Mouse (Mus musculus) heart, postnatal 4 days (tissue): ENCODE data around the gene Ugt1a8. TPM values are rescaled to one million over a fixed set of nuclear protein-coding genes. Genes with fewer than 3 reads are reported as not detected.
A peak's percentile ranks its signal among the peaks of the same experiment; 100 is the strongest.
"Not testable (repeated sequence)": the region's sequence is repeated elsewhere in the genome, so short reads cannot be mapped to it uniquely, and the experiment has no call there.

Experiments used
- DNase-seq: peaks from one replicate; pipeline ENCODE4 v3.0.0; 2021
- total RNA-seq, 2 experiments: library from RNA; stranded (reverse); gene quantifications; 2 replicates each; pipeline ENCODE4 v1.2.3; 2021

Ugt1a8 gene
- total RNA-seq = not detected

- DNase-seq = no peak
Observed at GRCm38 (mm10) chr1:88087513-88087912, at the start of gene Ugt1a8. Gene Ugt1a8, plus strand, starts transcription at chr1:88087813.

- DNase-seq = not testable (repeated sequence)
Observed at GRCm38 (mm10) chr1:88043044-88043443, 44.6 kb upstream of the Ugt1a8 start.

GRCm38 (mm10) chr1:88044832-88045437, 42.7 kb upstream of the Ugt1a8 start:
- not testable (repeated sequence) for DNase-seq

GRCm38 (mm10) chr1:88047408-88047807, 40.2 kb upstream of the Ugt1a8 start:
- not testable (repeated sequence) for DNase-seq

- DNase-seq = no peak
Observed at GRCm38 (mm10) chr1:88055088-88055487, 32.5 kb upstream of the Ugt1a8 start, which contains the start of gene Ugt1a10. Gene Ugt1a10, plus strand, starts transcription at chr1:88055388.

DNA sequence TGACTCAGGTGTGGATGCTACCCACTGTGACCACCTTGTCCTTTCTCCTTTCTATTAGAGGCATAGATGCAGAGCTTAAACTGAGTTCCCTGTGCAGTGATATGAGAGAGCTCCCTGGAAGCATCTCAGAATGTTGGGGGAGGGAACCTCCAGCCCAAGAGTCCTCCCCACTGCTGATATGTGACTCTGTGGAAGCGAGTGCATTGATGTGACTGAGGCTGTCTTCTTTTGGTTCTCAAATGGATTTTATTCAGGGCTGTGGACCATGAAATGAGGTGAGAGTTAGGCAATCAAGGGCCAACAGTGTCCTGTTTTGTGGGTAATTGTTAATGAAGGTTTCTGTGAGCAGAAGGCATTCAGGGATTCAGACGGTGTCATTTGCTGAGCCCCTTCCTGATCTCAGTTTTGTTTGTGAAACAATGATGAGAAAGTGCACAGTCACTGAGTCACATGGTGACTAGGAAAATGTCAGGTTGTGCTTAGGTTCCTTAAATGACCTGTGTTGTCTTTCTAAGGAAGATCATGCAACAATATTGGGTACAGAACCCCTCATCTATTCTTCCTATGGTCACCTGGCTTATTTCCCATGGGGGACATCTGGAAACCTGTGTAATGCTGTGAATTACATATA, 21.0 kb upstream of the Ugt1a8 start:
- not testable (repeated sequence) for DNase-seq

GRCm38 (mm10) chr1:88070495-88070894, 17.1 kb upstream of the Ugt1a8 start, which contains the start of gene Ugt1a9:
Gene Ugt1a9, plus strand, starts transcription at chr1:88070800.
- no peak for DNase-seq

- no peak for DNase-seq
Observed at GRCm38 (mm10) chr1:88070902-88071301, 16.7 kb upstream of the Ugt1a8 start.

- DNase-seq = no peak
Observed at GRCm38 (mm10) chr1:88074471-88074870, 13.1 kb upstream of the Ugt1a8 start.

- DNase-seq = no peak
Observed at GRCm38 (mm10) chr1:88077128-88077527, 10.5 kb upstream of the Ugt1a8 start.

DNA sequence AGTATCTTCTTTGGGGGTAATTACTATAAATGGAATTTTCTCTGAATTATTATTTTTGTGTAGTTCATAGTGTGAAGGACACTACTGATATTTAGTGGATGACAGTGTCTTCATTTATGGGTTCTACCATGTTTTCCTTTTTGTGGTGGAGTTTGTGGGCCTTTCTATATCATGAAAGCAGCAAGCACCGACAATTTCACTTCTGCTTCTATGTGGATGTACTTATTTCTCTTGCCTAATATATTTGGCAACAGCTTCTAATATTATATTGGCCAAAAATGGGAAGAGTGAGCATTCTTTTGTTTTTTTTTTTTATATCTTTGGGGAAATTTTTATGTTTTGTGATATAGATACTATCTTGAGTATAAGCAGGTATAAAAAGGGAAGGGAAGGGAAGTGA, 5.9 kb upstream of the Ugt1a8 start:
- DNase-seq = no peak

DNA sequence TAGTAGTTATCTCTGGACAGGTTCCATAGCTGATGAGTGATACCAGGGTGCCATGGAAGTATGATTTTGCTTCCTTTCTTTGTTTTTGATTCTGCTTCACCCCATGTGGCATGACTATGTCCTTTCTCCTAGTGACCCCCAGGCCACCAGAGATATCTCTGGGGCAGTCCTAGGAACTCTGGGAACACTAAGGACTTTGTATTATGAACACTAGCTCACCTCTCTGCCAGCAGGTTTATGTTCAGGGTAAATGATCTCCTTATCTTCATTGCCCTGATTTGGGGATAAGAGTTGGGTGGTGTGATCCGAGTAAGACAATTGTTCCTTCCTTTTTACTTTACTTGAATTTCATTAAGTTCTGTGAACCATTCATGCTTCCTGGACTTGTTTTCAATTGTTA, 1.5 kb upstream of the Ugt1a8 start:
- DNase-seq = no peak

GRCm38 (mm10) chr1:88092341-88092740, 4.7 kb downstream of the Ugt1a8 start:
- no peak for DNase-seq

DNA sequence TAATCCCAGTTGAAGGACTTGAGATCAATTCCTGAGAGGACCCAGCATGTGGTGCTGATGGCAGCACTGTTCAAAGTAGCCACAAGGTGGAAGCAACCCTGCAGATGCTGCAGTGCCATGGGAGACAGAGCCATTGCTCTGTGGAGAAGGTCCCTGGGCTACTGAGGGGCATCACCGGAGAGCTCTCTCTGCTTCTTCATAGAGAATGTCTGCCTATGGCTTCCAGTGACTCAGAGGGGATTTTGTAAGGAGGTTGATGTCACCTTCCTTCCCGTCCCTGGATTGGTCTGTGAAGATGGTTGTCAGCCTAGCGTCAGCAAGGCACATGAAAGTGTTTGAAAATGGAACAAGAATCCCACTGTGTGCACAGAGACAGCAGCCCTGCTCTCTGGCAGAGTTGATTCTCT, 6.7 kb downstream of the Ugt1a8 start:
- not testable (repeated sequence) for DNase-seq

GRCm38 (mm10) chr1:88094941-88095492, 7.4 kb downstream of the Ugt1a8 start, which contains the start of gene Ugt1a7c:
Gene Ugt1a7c, plus strand, starts transcription at chr1:88095062.
- peak; percentile 22 for DNase-seq

DNA sequence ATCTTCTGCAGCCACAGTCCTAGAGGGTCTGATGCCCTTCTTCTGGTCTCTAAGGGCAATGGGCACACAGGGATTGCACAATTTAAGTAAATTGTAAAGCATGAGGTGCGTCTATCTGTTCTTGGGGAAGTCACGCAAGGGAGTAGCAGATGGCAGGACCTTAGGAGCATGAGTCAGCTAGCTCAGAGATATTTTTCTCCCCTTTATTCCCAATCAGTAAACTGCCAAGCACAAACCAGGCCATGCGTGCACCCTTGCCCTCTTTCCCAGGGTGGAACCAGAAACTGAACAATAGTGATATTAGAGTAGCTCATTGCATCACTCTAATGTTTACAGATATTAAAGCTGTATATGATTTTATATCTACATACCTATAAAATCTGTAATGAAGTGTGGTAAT, 10.9 kb downstream of the Ugt1a8 start:
- DNase-seq = not testable (repeated sequence)

DNA sequence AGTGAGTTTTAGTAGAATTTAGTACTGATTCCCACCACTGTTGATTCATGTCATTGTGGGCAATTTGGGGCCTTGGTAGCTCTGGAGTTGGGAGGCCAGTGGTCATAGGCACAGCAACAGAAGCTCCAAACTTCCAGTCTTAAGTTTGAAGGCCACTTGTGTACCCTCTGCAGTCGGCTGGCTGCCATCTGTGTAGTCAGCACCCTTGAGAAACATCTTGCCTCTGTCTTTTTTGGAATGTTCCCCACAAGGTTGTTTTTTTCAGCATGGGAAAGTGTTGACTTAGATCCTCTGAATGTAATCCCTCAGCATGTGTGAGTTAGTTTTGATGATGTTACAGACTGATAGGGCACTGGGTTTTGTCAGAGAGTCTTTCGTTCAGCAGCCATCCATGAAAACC, 12.1 kb downstream of the Ugt1a8 start:
- not testable (repeated sequence) for DNase-seq

DNA sequence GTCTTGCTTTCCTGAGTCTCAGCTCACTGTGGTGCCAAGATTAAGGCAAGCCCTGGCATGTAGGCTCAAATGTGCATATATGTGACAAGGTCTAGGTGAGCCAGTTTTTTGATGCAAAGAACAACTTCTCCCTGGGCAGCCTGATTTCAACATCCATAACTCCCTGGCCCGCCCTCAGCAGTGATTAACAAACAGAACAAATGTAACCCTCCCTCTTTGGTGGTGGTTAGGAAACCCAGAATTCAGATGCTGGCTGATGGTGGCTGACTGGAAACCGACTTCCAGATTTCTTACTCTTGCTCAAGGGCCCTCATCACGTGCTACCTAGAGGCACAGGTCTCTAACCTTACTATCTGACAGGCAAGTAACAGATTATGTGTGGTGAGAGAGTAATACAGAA, 15.4 kb downstream of the Ugt1a8 start, which contains the start of gene Ugt1a6b:
TSS of gene Ugt1a6b (plus strand) at position 234 of the 400 bp plus-strand sequence.
- DNase-seq = not testable (repeated sequence)

- DNase-seq = not testable (repeated sequence)
Observed at GRCm38 (mm10) chr1:88103697-88104468, 16.3 kb downstream of the Ugt1a8 start.

DNA sequence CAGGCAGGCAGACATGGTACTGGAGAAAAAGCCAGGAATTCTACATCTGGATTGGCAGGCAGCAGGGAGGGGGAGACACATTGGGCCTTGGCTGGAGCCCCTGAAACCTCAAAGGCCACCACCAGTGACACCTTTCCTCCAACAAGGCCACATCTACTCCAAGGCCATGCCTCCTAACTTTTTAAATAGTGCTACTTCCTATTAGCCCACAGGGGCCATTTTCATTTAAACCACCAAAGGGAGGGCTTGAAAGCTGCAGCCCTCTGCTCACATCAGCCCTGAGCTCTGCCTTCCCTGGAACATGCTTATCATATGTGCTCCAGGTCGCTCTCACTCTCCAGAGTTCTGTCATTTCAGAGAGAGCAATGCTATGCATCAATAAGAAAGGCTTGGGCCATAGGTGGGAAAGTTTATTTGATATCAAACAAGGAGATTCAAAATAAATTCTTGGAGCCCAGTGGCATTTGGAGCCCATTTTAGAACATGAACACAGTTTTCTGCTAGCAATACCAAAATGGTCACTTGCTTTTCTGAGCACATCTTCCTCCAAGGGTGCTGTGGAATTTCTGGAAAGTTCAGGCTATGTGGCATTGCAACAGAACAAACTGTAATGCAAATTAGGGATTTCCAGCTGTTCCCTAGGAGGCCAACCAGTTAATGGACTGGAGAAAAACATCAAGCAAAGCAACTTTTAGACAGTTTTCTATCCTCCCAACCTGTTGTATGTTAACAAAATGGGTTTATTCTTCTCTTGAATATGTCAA, 17.2 kb downstream of the Ugt1a8 start:
- DNase-seq = no peak

GRCm38 (mm10) chr1:88105656-88106055, 18.0 kb downstream of the Ugt1a8 start:
- DNase-seq = no peak

GRCm38 (mm10) chr1:88109027-88109557, 21.5 kb downstream of the Ugt1a8 start:
- DNase-seq = not testable (repeated sequence)
